Mouse (Mus musculus): ENCODE results near the gene Psap. TPM values are rescaled to one million over a fixed set of nuclear protein-coding genes. Genes with fewer than 3 reads are reported as not detected.

Psap gene
- polyA plus RNA-seq, 1 experiment = 665 TPM

GRCm38 (mm10) chr10:60285676-60286372 lies 8.4 kb downstream of the Psap start:
- TF ChIP-seq POLR2A (IDR thresholded peaks at IDR 0.05; ENCODE audit: low read depth, low read length) = no peak
- no peak for TF ChIP-seq CTCF (IDR thresholded peaks at IDR 0.05; ENCODE audit: borderline replicate concordance, insufficient read depth, low read length)
- H3K27ac ChIP-seq (ENCODE audit: insufficient read depth, low read length) = no peak overlapping the region
- H3K4me1 ChIP-seq (ENCODE audit: control insufficient read depth, insufficient read depth, low read length) = peaks cover 28% of the 10 kb centered on the region
- H3K4me3 ChIP-seq (ENCODE audit: insufficient read depth, low read length) = no peak overlapping the region

GRCm38 (mm10) chr10:60286546-60286945 lies 9.1 kb downstream of the Psap start:
- no peak overlapping the region for H3K27ac ChIP-seq (ENCODE audit: insufficient read depth, low read length)
- peaks cover 27% of the 10 kb centered on the region for H3K4me1 ChIP-seq (ENCODE audit: control insufficient read depth, insufficient read depth, low read length)
- TF ChIP-seq POLR2A (IDR thresholded peaks at IDR 0.05; ENCODE audit: low read depth, low read length) (no peak), CTCF (IDR thresholded peaks at IDR 0.05; ENCODE audit: borderline replicate concordance, insufficient read depth, low read length) (no peak)
- H3K4me3 ChIP-seq (ENCODE audit: insufficient read depth, low read length) = no peak overlapping the region

DNA sequence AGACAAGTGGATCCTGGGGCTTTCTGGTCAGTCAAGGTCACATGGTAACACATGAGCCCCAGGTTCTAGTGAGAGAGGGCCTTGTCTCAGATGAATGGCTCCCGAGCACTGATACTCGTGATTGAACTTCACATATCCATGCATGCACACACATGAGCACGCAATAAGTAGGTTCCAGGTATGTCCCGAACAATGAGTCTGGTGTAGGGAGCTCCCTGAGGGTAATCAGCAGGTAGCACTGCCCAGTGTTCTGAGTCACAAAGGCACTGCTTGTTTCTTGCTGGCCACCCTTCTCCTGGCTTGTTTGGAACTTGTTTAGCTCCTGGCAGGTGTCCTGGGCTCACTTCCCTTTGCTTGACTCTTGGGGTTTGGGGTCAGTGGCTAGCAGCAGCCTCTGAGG lies 9.7 kb downstream of the Psap start:
- TF ChIP-seq CTCF (IDR thresholded peaks at IDR 0.05; ENCODE audit: borderline replicate concordance, insufficient read depth, low read length) (no peak), POLR2A (IDR thresholded peaks at IDR 0.05; ENCODE audit: low read depth, low read length) (no peak)
- Histone ChIP-seq H3K4me1 (ENCODE audit: control insufficient read depth, insufficient read depth, low read length) (peaks cover 25% of the 10 kb centered on the region), H3K27ac (ENCODE audit: insufficient read depth, low read length) (no peak overlapping the region), H3K4me3 (ENCODE audit: insufficient read depth, low read length) (no peak overlapping the region)

- Histone ChIP-seq H3K4me3 (ENCODE audit: insufficient read depth, low read length) (no peak overlapping the region), H3K4me1 (ENCODE audit: control insufficient read depth, insufficient read depth, low read length) (peaks cover 21% of the 10 kb centered on the region), H3K27ac (ENCODE audit: insufficient read depth, low read length) (no peak overlapping the region)
These were observed 10.3 kb downstream of the Psap start for GRCm38 (mm10) chr10:60287726-60288125.

DNA sequence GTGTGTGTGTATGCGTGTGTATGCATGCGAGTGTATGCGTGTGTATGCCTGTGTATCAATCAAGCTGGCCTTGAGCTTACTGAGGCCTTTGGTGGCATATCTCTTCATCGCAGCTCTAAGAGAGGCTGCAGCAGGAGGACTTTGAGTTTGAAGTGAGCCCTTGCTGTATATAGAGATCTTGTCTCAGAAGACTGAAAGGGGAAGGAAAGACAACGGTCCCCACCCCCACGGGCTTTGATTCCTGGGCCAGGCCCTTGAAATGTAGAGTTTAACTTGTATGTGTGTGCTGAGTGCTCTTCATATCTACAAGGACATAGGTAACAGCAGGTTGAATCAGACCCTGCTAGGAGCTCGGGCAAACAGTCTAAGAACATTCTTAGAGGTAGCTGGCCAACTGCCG lies 11.8 kb downstream of the Psap start:
- Histone ChIP-seq H3K27ac (ENCODE audit: insufficient read depth, low read length) (no peak overlapping the region), H3K4me3 (ENCODE audit: insufficient read depth, low read length) (no peak overlapping the region), H3K4me1 (ENCODE audit: control insufficient read depth, insufficient read depth, low read length) (peaks cover 21% of the 10 kb centered on the region)
- TF ChIP-seq CTCF (IDR thresholded peaks at IDR 0.05; ENCODE audit: borderline replicate concordance, insufficient read depth, low read length) = no peak
- TF ChIP-seq POLR2A (IDR thresholded peaks at IDR 0.05; ENCODE audit: low read depth, low read length) = no peak

More at GRCm38 (mm10) chr10:60287726-60288125, 10.3 kb downstream of the Psap start:
- TF ChIP-seq CTCF (IDR thresholded peaks at IDR 0.05; ENCODE audit: borderline replicate concordance, insufficient read depth, low read length) = no peak
- TF ChIP-seq POLR2A (IDR thresholded peaks at IDR 0.05; ENCODE audit: low read depth, low read length) = no peak

GRCm38 (mm10) chr10:60290026-60290738 lies 12.8 kb downstream of the Psap start:
- H3K4me3 ChIP-seq (ENCODE audit: insufficient read depth, low read length) = no peak overlapping the region
- peaks cover 14% of the 10 kb centered on the region for H3K4me1 ChIP-seq (ENCODE audit: control insufficient read depth, insufficient read depth, low read length)
- TF ChIP-seq CTCF (IDR thresholded peaks at IDR 0.05; ENCODE audit: borderline replicate concordance, insufficient read depth, low read length) (no peak), POLR2A (IDR thresholded peaks at IDR 0.05; ENCODE audit: low read depth, low read length) (no peak)
- no peak overlapping the region for H3K27ac ChIP-seq (ENCODE audit: insufficient read depth, low read length)

- Histone ChIP-seq H3K27ac (ENCODE audit: insufficient read depth, low read length) (no peak overlapping the region), H3K4me3 (ENCODE audit: insufficient read depth, low read length) (no peak overlapping the region), H3K4me1 (ENCODE audit: control insufficient read depth, insufficient read depth, low read length) (peaks cover 10% of the 10 kb centered on the region)
- TF ChIP-seq POLR2A (IDR thresholded peaks at IDR 0.05; ENCODE audit: low read depth, low read length) (no peak), CTCF (IDR thresholded peaks at IDR 0.05; ENCODE audit: borderline replicate concordance, insufficient read depth, low read length) (no peak)
These were observed 13.3 kb downstream of the Psap start for GRCm38 (mm10) chr10:60290739-60291110.

DNA sequence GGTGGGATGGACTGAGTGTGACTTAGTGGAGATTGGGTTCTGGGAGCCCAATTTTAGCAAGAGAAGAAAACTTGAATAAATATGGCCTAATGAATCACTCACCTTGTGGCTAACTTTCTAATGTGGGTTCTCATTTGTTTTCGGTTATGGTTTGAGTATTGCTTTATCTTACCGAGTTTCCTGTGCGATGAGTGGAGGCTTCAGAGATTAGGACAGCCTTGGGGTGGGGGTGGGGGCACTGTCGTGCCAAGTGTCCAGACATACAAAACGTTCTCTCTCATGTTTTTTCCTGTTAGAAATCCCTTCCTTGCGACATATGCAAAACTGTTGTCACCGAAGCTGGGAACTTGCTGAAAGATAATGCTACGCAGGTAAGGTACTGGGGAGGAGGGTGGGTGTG lies 14.8 kb downstream of the Psap start:
- peaks cover 8% of the 10 kb centered on the region for H3K4me1 ChIP-seq (ENCODE audit: control insufficient read depth, insufficient read depth, low read length)
- no peak overlapping the region for H3K27ac ChIP-seq (ENCODE audit: insufficient read depth, low read length)
- H3K4me3 ChIP-seq (ENCODE audit: insufficient read depth, low read length) = no peak overlapping the region
- TF ChIP-seq CTCF (IDR thresholded peaks at IDR 0.05; ENCODE audit: borderline replicate concordance, insufficient read depth, low read length) = no peak
- no peak for TF ChIP-seq POLR2A (IDR thresholded peaks at IDR 0.05; ENCODE audit: low read depth, low read length)

- H3K4me1 ChIP-seq (ENCODE audit: control insufficient read depth, insufficient read depth, low read length) = peaks cover 8% of the 10 kb centered on the region
- TF ChIP-seq CTCF (IDR thresholded peaks at IDR 0.05; ENCODE audit: borderline replicate concordance, insufficient read depth, low read length) = no peak
- no peak for TF ChIP-seq POLR2A (IDR thresholded peaks at IDR 0.05; ENCODE audit: low read depth, low read length)
- no peak overlapping the region for H3K27ac ChIP-seq (ENCODE audit: insufficient read depth, low read length)
- H3K4me3 ChIP-seq (ENCODE audit: insufficient read depth, low read length) = no peak overlapping the region
These were observed 17.2 kb downstream of the Psap start for GRCm38 (mm10) chr10:60294621-60295020.

GRCm38 (mm10) chr10:60295356-60295755 lies 17.9 kb downstream of the Psap start:
- TF ChIP-seq POLR2A (IDR thresholded peaks at IDR 0.05; ENCODE audit: low read depth, low read length) (no peak), CTCF (IDR thresholded peaks at IDR 0.05; ENCODE audit: borderline replicate concordance, insufficient read depth, low read length) (no peak)

More at GRCm38 (mm10) chr10:60295356-60295755, 17.9 kb downstream of the Psap start:
- Histone ChIP-seq H3K4me3 (ENCODE audit: insufficient read depth, low read length) (no peak overlapping the region), H3K27ac (ENCODE audit: insufficient read depth, low read length) (no peak overlapping the region), H3K4me1 (ENCODE audit: control insufficient read depth, insufficient read depth, low read length) (peaks cover under 1% of the 10 kb centered on the region)

Data from embryonic fibroblast, embryonic 13.5 days (primary cell).